In genomic region chr4:123412528-123412878, GRCm38 (mm10) we compare ENCODE assay signal across 8 mouse cellular contexts.
A peak's percentile ranks its signal among the peaks of the same experiment; 100 is the strongest.
DNase-seq lines count a peak whose midpoint lies in the region; ATAC-seq lines count a peak whose summit lies in the region.

No protein-coding gene starts in this region.

- no peak for DNase-seq in kidney, adult 11 months
- DNase-seq in embryonic facial prominence, embryonic 10.5 days (ENCODE audit: low spot score) = peak; percentile 68
- no peak for DNase-seq in midbrain, embryonic 14.5 days
- DNase-seq in retina, embryonic 14.5 days (ENCODE audit: low spot score) = no peak
- DNase-seq in frontal cortex, postnatal 10 days (ENCODE audit: low spot score in 2 of 2) = no peak
- no peak for DNase-seq in cerebellum, adult 11-12 months

- peak overlapping the region; percentile 97 for H3K27ac ChIP-seq in kidney, embryonic 15.5 days
- H3K27ac ChIP-seq in embryonic facial prominence, embryonic 10.5 days (replicated peaks) = peak overlapping the region; percentile 97
- peak overlapping the region; percentile 92 for H3K27ac ChIP-seq in hindbrain, embryonic 15.5 days (replicated peaks)
- peak overlapping the region; percentile 93 for H3K27ac ChIP-seq in midbrain, embryonic 14.5 days (replicated peaks; ENCODE audit: low read depth, low read length)

- 4% methylated on average over 6 of the region's 6 CpGs for WGBS in kidney, embryonic 15.5 days
- WGBS in embryonic facial prominence, embryonic 10.5 days = 3% methylated on average over 6 of the region's 6 CpGs
- WGBS in hindbrain, embryonic 15.5 days = 4% methylated on average over 6 of the region's 6 CpGs
- 6% methylated on average over 6 of the region's 6 CpGs for WGBS in midbrain, embryonic 14.5 days

- peaks cover 53% of the 10 kb centered on the region for H3K4me1 ChIP-seq in kidney, embryonic 15.5 days
- peaks cover 57% of the 10 kb centered on the region for H3K4me1 ChIP-seq in embryonic facial prominence, embryonic 10.5 days
- H3K4me1 ChIP-seq in hindbrain, embryonic 15.5 days (replicated peaks) = peaks cover 47% of the 10 kb centered on the region
- peaks cover 42% of the 10 kb centered on the region for H3K4me1 ChIP-seq in midbrain, embryonic 14.5 days (ENCODE audit: control insufficient read depth, insufficient read depth, low read length)

- H3K27me3 ChIP-seq in kidney, embryonic 15.5 days = no peaks in the 10 kb centered on the region
- H3K27me3 ChIP-seq in embryonic facial prominence, embryonic 10.5 days (replicated peaks; ENCODE audit: low read depth, poor library complexity, severe bottlenecking) = no peaks in the 10 kb centered on the region
- no peaks in the 10 kb centered on the region for H3K27me3 ChIP-seq in hindbrain, embryonic 15.5 days
- H3K27me3 ChIP-seq in midbrain, embryonic 14.5 days (ENCODE audit: control insufficient read depth, insufficient read depth, low read length) = no peaks in the 10 kb centered on the region

- H3K9ac ChIP-seq in kidney, embryonic 15.5 days = peak overlapping the region; percentile 74
- H3K9ac ChIP-seq in hindbrain, embryonic 15.5 days = peak overlapping the region; percentile 77
- peak overlapping the region; percentile 77 for H3K9ac ChIP-seq in midbrain, embryonic 14.5 days (replicated peaks; ENCODE audit: low read length)

- peak overlapping the region; percentile 85 for H3K4me2 ChIP-seq in kidney, embryonic 15.5 days
- H3K4me2 ChIP-seq in hindbrain, embryonic 15.5 days = peak overlapping the region; percentile 73
- peak overlapping the region; percentile 84 for H3K4me2 ChIP-seq in midbrain, embryonic 14.5 days (ENCODE audit: low read length)

- peak overlapping the region; percentile 76 for H3K4me3 ChIP-seq in kidney, embryonic 15.5 days (replicated peaks)
- peak overlapping the region; percentile 86 for H3K4me3 ChIP-seq in embryonic facial prominence, embryonic 10.5 days
- H3K4me3 ChIP-seq in hindbrain, embryonic 15.5 days = peak overlapping the region; percentile 81
- H3K4me3 ChIP-seq in midbrain, embryonic 14.5 days (replicated peaks; ENCODE audit: low read depth, low read length) = peak overlapping the region; percentile 75

- 0 out of 2 replicates have a peak, but pooled peaks have one; percentile 9 for ATAC-seq in kidney, embryonic 15.5 days (replicated peaks; ENCODE audit: low FRiP score)
- no peak for ATAC-seq in hindbrain, embryonic 15.5 days (ENCODE audit: low FRiP score, low read depth)
- no peak for ATAC-seq in midbrain, embryonic 14.5 days (ENCODE audit: low FRiP score, low TSS enrichment)

- peaks cover 20% of the 10 kb centered on the region for H3K36me3 ChIP-seq in kidney, embryonic 15.5 days
- H3K36me3 ChIP-seq in embryonic facial prominence, embryonic 10.5 days (replicated peaks) = peaks cover 29% of the 10 kb centered on the region
- no peaks in the 10 kb centered on the region for H3K36me3 ChIP-seq in hindbrain, embryonic 15.5 days
- peaks cover 4% of the 10 kb centered on the region; the same call in 1 of the 2 replicates for H3K36me3 ChIP-seq in midbrain, embryonic 14.5 days (ENCODE audit: control insufficient read depth, insufficient read depth, low read length)

- no peaks in the 10 kb centered on the region for H3K9me3 ChIP-seq in kidney, embryonic 15.5 days (replicated peaks)
- no peaks in the 10 kb centered on the region for H3K9me3 ChIP-seq in embryonic facial prominence, embryonic 10.5 days
- no peaks in the 10 kb centered on the region for H3K9me3 ChIP-seq in hindbrain, embryonic 15.5 days
- no peaks in the 10 kb centered on the region for H3K9me3 ChIP-seq in midbrain, embryonic 14.5 days (ENCODE audit: control insufficient read depth, low read length)
